Mouse (Mus musculus) MEL (cell line): Measurements from ENCODE around the gene Rasgef1b. TPM values are rescaled to one million over a fixed set of nuclear protein-coding genes. Genes with fewer than 3 reads are reported as not detected.

Experiments used
- DNase-seq: peaks from one replicate; pipeline ENCODE4 v3.0.0; 2011; ENCODE audit warnings: low read depth, low spot score
- H3K27ac ChIP-seq: 2 replicates; pipeline ENCODE4 v1.5.1; 2012; ENCODE audit warnings: low read depth, mild to moderate bottlenecking, control low read depth, low read length, moderate library complexity; ENCODE audit not compliant: control insufficient read depth
- H3K27me3 ChIP-seq, 2 experiments: fragments of 150-350 bp in 1 of 2; sonication (generic) in 1 of 2; 2 replicates each; pipeline ENCODE4 v1.6.1; 2012; ENCODE audit warnings: low read length in 2 of 2, mild to moderate bottlenecking in 2 of 2, improper control_type of control experiment in 1 of 2, moderate library complexity in 1 of 2; ENCODE audit not compliant: insufficient read depth in 2 of 2, control insufficient read depth in 1 of 2
- H3K36me3 ChIP-seq, 2 experiments: 2 replicates each; pipeline ENCODE4 v1.6.1; 2012 to 2014; ENCODE audit warnings: low read length in 2 of 2, improper control_type of control experiment in 1 of 2, inconsistent platforms in 1 of 2, mild to moderate bottlenecking in 1 of 2; ENCODE audit not compliant: insufficient read depth in 2 of 2, control insufficient read depth in 1 of 2
- H3K4me1 ChIP-seq, 2 experiments: fragments of 150-350 bp in 1 of 2; sonication (generic) in 1 of 2; 2 replicates each; pipeline ENCODE4 v1.6.1; 2012; ENCODE audit warnings: low read length in 2 of 2, improper control_type of control experiment in 1 of 2, mild to moderate bottlenecking in 1 of 2; ENCODE audit not compliant: insufficient read depth in 2 of 2, control insufficient read depth in 1 of 2
- H3K4me3 ChIP-seq, 2 experiments: fragments of 150-350 bp in 1 of 2; sonication (generic) in 1 of 2; 2 replicates each; pipeline ENCODE4 v1.5.1; 2012; ENCODE audit warnings: low read depth in 2 of 2, low read length in 2 of 2, mild to moderate bottlenecking in 2 of 2, moderate library complexity in 2 of 2, control low read depth in 1 of 2, improper control_type of control experiment in 1 of 2; ENCODE audit not compliant: control insufficient read depth in 1 of 2, insufficient read depth in 1 of 2
- H3K79me2 ChIP-seq: 2 replicates; pipeline ENCODE4 v1.6.1; 2012; ENCODE audit warnings: mild to moderate bottlenecking, low read length, moderate library complexity; ENCODE audit not compliant: control insufficient read depth, poor library complexity, insufficient read depth
- H3K9ac ChIP-seq: 2 replicates; pipeline ENCODE4 v1.6.1; 2012; ENCODE audit warnings: low read depth, mild to moderate bottlenecking, control low read depth, low read length, moderate library complexity; ENCODE audit not compliant: control insufficient read depth, poor library complexity, severe bottlenecking
- H3K9me3 ChIP-seq: fragments of 150-350 bp; sonication (generic); replicated peaks from 2 replicates; pipeline ENCODE4 v1.6.1; 2012; ENCODE audit warnings: mild to moderate bottlenecking, low read length, improper control_type of control experiment, moderate library complexity; ENCODE audit not compliant: insufficient read depth
- CHD1 ChIP-seq: IDR thresholded peaks from 2 replicates; pipeline ENCODE4 v1.6.1; 2012; ENCODE audit warnings: low read depth, mild to moderate bottlenecking, inconsistent platforms, low read length, improper control_type of control experiment
- CHD2 ChIP-seq: IDR thresholded peaks from 2 replicates; pipeline ENCODE4 v1.6.1; 2011; ENCODE audit warnings: low read length, improper control_type of control experiment
- E2F4 ChIP-seq: IDR thresholded peaks from 2 replicates; pipeline ENCODE4 v1.6.1; 2011; ENCODE audit warnings: low read depth, low read length, improper control_type of control experiment, borderline replicate concordance
- ELF1 ChIP-seq: IDR thresholded peaks from 2 replicates; pipeline ENCODE4 v1.6.1; 2014; ENCODE audit warnings: low read depth, mild to moderate bottlenecking, inconsistent platforms, low read length, improper control_type of control experiment, moderate library complexity
- GABPA ChIP-seq: IDR thresholded peaks from 2 replicates; pipeline ENCODE4 v1.6.1; 2012; ENCODE audit warnings: low read depth, mild to moderate bottlenecking, inconsistent platforms, low read length, improper control_type of control experiment, moderate library complexity
- HCFC1 ChIP-seq: IDR thresholded peaks from 2 replicates; pipeline ENCODE4 v1.6.1; 2012; ENCODE audit warnings: low read depth, mild to moderate bottlenecking, inconsistent platforms, low read length, improper control_type of control experiment, moderate library complexity
- JUND ChIP-seq: IDR thresholded peaks from 2 replicates; pipeline ENCODE4 v1.6.1; 2011; ENCODE audit warnings: low read depth, mild to moderate bottlenecking, improper control_type of control experiment, low read length
- KAT2A ChIP-seq: conservative IDR thresholded peaks from 2 replicates; pipeline ENCODE4 v1.6.1; 2012; ENCODE audit warnings: low read depth, low read length, improper control_type of control experiment, inconsistent platforms
- MAFK ChIP-seq: IDR thresholded peaks from 2 replicates; pipeline ENCODE4 v1.6.1; 2011; ENCODE audit warnings: low read depth, mild to moderate bottlenecking, low read length, improper control_type of control experiment, borderline replicate concordance
- MAX ChIP-seq: IDR thresholded peaks from 2 replicates; pipeline ENCODE4 v1.6.1; 2011; ENCODE audit warnings: low read length, improper control_type of control experiment
- MEF2A ChIP-seq: IDR thresholded peaks from 2 replicates; pipeline ENCODE4 v1.6.1; 2014; ENCODE audit warnings: low read depth, mild to moderate bottlenecking, inconsistent platforms, low read length, improper control_type of control experiment; ENCODE audit not compliant: poor library complexity, insufficient replicate concordance, severe bottlenecking; ENCODE audit errors: extremely low read depth
- MYB ChIP-seq: IDR thresholded peaks from 2 replicates; pipeline ENCODE4 v1.6.1; 2011; ENCODE audit warnings: mild to moderate bottlenecking, low read depth, low read length, improper control_type of control experiment
- MYC ChIP-seq: IDR thresholded peaks from 2 replicates; pipeline ENCODE4 v1.6.1; 2011; ENCODE audit warnings: low read depth, mild to moderate bottlenecking, low read length, improper control_type of control experiment, moderate library complexity
- POLR2A ChIP-seq, 2 experiments: IDR thresholded peaks; 2 replicates each; pipeline ENCODE4 v1.6.1; 2011 to 2012; ENCODE audit warnings: low read length in 2 of 2, mild to moderate bottlenecking in 2 of 2, control low read depth in 1 of 2, improper control_type of control experiment in 1 of 2, low read depth in 1 of 2, moderate library complexity in 1 of 2; ENCODE audit not compliant: control insufficient read depth in 1 of 2, insufficient read depth in 1 of 2, poor library complexity in 1 of 2
- POLR2AphosphoS5 ChIP-seq: IDR thresholded peaks from 2 replicates; pipeline ENCODE4 v1.6.1; 2012; ENCODE audit warnings: low read depth, borderline replicate concordance, mild to moderate bottlenecking, inconsistent platforms, low read length, moderate library complexity, mixed read lengths
- RAD21 ChIP-seq: IDR thresholded peaks from 2 replicates; pipeline ENCODE4 v1.6.1; 2011; ENCODE audit warnings: mild to moderate bottlenecking, low read depth, low read length, improper control_type of control experiment
- TBP ChIP-seq: IDR thresholded peaks from 2 replicates; pipeline ENCODE4 v1.8.0; 2011; ENCODE audit warnings: low read depth, low read length, improper control_type of control experiment
- TCF12 ChIP-seq: IDR thresholded peaks from 2 replicates; pipeline ENCODE4 v1.6.1; 2014; ENCODE audit warnings: low read depth, mild to moderate bottlenecking, inconsistent platforms, low read length, improper control_type of control experiment, moderate library complexity
- UBTF ChIP-seq: IDR thresholded peaks from 2 replicates; pipeline ENCODE4 v1.6.1; 2012; ENCODE audit warnings: low read depth, mild to moderate bottlenecking, inconsistent platforms, low read length, improper control_type of control experiment, moderate library complexity, borderline replicate concordance; ENCODE audit not compliant: insufficient read depth
- USF1 ChIP-seq: IDR thresholded peaks from 2 replicates; pipeline ENCODE4 v1.6.1; 2014; ENCODE audit warnings: low read depth, mild to moderate bottlenecking, inconsistent platforms, low read length, improper control_type of control experiment, moderate library complexity
- USF2 ChIP-seq, 2 experiments: IDR thresholded peaks; 2 replicates each; pipeline ENCODE4 v1.6.1; 2011 to 2012; ENCODE audit warnings: improper control_type of control experiment in 2 of 2, low read length in 2 of 2, borderline replicate concordance in 1 of 2, inconsistent platforms in 1 of 2, low read depth in 1 of 2, mild to moderate bottlenecking in 1 of 2; ENCODE audit not compliant: insufficient read depth in 1 of 2
- ZC3H11A ChIP-seq: IDR thresholded peaks from 2 replicates; pipeline ENCODE4 v1.6.1; 2012; ENCODE audit warnings: low read depth, mild to moderate bottlenecking, inconsistent platforms, low read length, improper control_type of control experiment
- polyA plus RNA-seq, 2 experiments: library from polyadenylated mRNA; stranded (reverse) in 1 of 2; unstranded in 1 of 2; fragments of >175 nt in 1 of 2; fragments of >200 nt in 1 of 2; gene quantifications; 2 replicates each; pipeline versions ENCODE4 v1.2.1 to v1.2.4; 2012; ENCODE audit warnings: low replicate concordance in 2 of 2, low read depth in 1 of 2; ENCODE audit not compliant: insufficient read length in 2 of 2, insufficient read depth in 1 of 2, missing spikeins in 1 of 2
- total RNA-seq: library from RNA; depleted of rRNA; stranded (reverse); fragments of 300-350 nt; gene quantifications from 2 replicates; pipeline ENCODE4 v1.2.3, GENCODE M21; 2012

Rasgef1b gene
- total and polyA plus RNA-seq, 3 experiments: not detected

GRCm38 (mm10) chr5:99419872-99420271, 309.0 kb downstream of the Rasgef1b start:
- no peak for TF ChIP-seq POLR2AphosphoS5
- TF ChIP-seq USF1: no peak
- no peak for TF ChIP-seq HCFC1
- TF ChIP-seq E2F4: no peak
- no peak for TF ChIP-seq RAD21
- no peak for TF ChIP-seq MEF2A
- TF ChIP-seq USF2 (IDR thresholded peaks at IDR 0.05; ENCODE audit: borderline replicate concordance in 1 of 2, insufficient read depth in 1 of 2, low read depth in 1 of 2, low read length in 2 of 2): no peak
- TF ChIP-seq MYB: no peak
- no peak for TF ChIP-seq CHD1
- no peak for TF ChIP-seq MYC
- no peak for TF ChIP-seq ELF1
- TF ChIP-seq ZC3H11A: no peak
- no peak for TF ChIP-seq KAT2A
- no peak for TF ChIP-seq JUND
- no peak for TF ChIP-seq MAX
- no peak for TF ChIP-seq TBP
- TF ChIP-seq UBTF: no peak
- H3K9me3 ChIP-seq: no peaks in the 10 kb centered on the region
- no peaks in the 10 kb centered on the region for H3K79me2 ChIP-seq
- no peak for DNase-seq
- no peaks in the 10 kb centered on the region for H3K36me3 ChIP-seq
- H3K27me3 ChIP-seq: no peaks in the 10 kb centered on the region
- H3K4me3 ChIP-seq: no peak overlapping the region
- H3K9ac ChIP-seq: no peak overlapping the region
- no peaks in the 10 kb centered on the region for H3K4me1 ChIP-seq
- no peak overlapping the region for H3K27ac ChIP-seq

- no peak for TF ChIP-seq ELF1
- no peak for TF ChIP-seq MEF2A
- TF ChIP-seq CHD2: no peak
- TF ChIP-seq UBTF: no peak
- TF ChIP-seq MAFK: no peak
- no peak for TF ChIP-seq USF1
- no peak for TF ChIP-seq TCF12
- TF ChIP-seq MAX: no peak
- no peak for TF ChIP-seq POLR2A (IDR thresholded peaks at IDR 0.05; ENCODE audit: control insufficient read depth in 1 of 2, insufficient read depth in 1 of 2, low read depth in 1 of 2, low read length in 2 of 2, poor library complexity in 1 of 2)
- TF ChIP-seq GABPA: no peak
- no peak for TF ChIP-seq E2F4
Observed at GRCm38 (mm10) chr5:99416902-99417301, 312.0 kb downstream of the Rasgef1b start.

More at GRCm38 (mm10) chr5:99416902-99417301, 312.0 kb downstream of the Rasgef1b start:
- Histone ChIP-seq H3K4me3 (no peak overlapping the region), H3K9ac (no peak overlapping the region), H3K27me3 (no peaks in the 10 kb centered on the region), H3K9me3 (no peaks in the 10 kb centered on the region), H3K4me1 (no peaks in the 10 kb centered on the region), H3K27ac (no peak overlapping the region), H3K36me3 (no peaks in the 10 kb centered on the region), H3K79me2 (no peaks in the 10 kb centered on the region)
- no peak for DNase-seq
